Mouse (Mus musculus) thymus, adult 2 months (tissue): ENCODE data around the gene Casp2.

Experiments used
- CTCF ChIP-seq: fragments of 200-500 bp; IDR thresholded peaks from 2 replicates; pipeline ENCODE4 v1.5.1; 2012; ENCODE audit warnings: mild to moderate bottlenecking, control low read depth, low read length, moderate library complexity, borderline replicate concordance; ENCODE audit not compliant: control insufficient read depth, poor library complexity, insufficient read depth; ENCODE audit errors: extremely low read depth
- POLR2A ChIP-seq: fragments of 200-500 bp; IDR thresholded peaks from 2 replicates; pipeline ENCODE4 v1.6.1; 2012; ENCODE audit warnings: mild to moderate bottlenecking, low read length, control low read depth, moderate library complexity; ENCODE audit not compliant: control insufficient read depth, poor library complexity, insufficient read depth; ENCODE audit errors: extremely low read depth

DNA sequence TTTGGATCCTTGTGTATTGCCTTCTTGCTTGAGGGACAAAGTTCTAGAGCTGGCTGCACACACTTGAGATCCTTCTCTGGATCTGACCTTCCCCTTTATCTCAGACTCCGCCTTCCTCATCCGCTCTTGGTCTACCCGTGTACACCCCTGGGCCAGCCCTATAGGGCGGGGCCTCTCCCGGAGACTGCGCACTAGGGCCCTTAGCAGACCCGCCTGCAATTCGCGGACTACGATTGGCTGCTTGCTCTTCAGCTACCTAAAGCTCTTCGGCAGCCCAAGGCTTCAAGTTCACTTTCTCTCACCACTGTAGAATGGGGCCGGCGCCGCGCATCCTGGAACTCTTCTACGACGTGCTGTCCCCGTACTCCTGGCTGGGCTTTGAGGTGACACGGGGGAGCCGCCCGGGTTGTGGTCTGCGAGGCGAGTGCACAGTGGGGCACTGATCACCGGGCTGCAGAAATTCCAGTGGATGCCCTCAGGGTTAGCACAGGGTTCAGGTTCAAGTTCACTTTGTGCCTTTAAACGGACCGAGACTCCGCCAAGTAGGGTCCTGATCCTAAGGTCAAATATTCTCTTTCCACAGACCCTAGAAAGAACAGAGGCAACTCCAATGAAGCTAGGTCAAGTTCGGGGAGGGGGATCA, 19.0 kb upstream of the Casp2 start, which contains the start of gene Gstk1:
- no peak for TF ChIP-seq CTCF
- TF ChIP-seq POLR2A, result peak; percentile 53; the same call in 1 of the 2 replicates
